Mouse (Mus musculus): ENCODE data around the gene Calcoco2.

DNA sequence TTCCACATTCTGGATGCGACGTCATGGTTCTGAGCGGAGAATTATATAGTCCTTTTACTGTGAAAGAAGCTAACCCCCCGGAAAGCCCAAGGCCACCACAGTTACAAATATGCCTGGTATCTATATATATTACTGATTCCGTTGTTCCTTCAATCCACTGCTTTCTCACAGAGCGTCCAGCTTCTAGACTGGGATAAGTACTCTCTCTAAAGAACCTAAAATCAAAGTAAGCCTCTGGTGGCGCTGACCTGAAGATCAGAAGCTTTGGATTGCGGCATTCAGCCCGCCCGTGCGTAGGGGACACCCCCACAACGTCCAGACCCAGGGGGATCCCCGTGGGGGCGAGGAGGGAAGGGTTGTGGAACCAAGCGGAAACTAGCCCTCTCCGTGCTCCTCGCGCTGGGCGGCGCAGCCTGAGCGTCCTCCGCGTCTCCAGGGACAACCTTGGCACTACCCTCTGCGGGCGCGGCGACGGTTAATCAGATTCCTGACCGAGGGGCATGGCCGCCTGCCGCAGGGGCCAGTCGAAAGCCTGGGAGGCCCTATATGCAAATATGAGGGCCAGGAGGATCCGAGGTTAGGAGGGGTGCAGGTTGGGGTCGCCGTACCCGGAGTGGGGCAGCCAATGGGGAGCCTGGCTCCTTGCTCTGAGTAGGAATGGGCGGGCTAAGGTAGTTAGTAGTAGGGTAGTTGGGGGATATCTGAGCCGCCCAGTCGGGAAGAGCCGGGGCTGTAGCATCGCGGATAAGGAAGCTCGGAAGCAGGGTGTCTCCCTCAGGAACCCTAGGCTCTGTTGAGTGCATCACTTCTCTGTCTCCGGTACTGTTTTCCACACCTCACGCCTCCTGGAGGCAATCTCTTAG, 12.5 kb upstream of the Calcoco2 start:
- no peak for TF ChIP-seq CTCF (conservative IDR thresholded peaks at IDR 0.05; ENCODE audit: insufficient read depth, insufficient read length, low read depth, low read length)
- TF ChIP-seq POLR2A (IDR thresholded peaks at IDR 0.05; ENCODE audit: low read depth, low read length): no peak
